Mouse (Mus musculus) embryo, embryonic 10.5 days (tissue): ENCODE measurements at regions not wholly inside any gene's neighbourhood (a gene's known extent, or its start where the extent isn't known, plus 50 kb on each side); places are given as distances from the start of the nearest gene placed in this dataset.
A peak's percentile ranks its signal among the peaks of the same experiment; 100 is the strongest.

Experiments used
- DNase-seq: peaks from one replicate; pipeline ENCODE4 v3.0.0-alpha.2; 2015; ENCODE audit warnings: low spot score

- peak; percentile 96 for DNase-seq
Measured at GRCm38 (mm10) chr10:117434871-117435733, 55.3 kb upstream of the Cpsf6 start.

DNA sequence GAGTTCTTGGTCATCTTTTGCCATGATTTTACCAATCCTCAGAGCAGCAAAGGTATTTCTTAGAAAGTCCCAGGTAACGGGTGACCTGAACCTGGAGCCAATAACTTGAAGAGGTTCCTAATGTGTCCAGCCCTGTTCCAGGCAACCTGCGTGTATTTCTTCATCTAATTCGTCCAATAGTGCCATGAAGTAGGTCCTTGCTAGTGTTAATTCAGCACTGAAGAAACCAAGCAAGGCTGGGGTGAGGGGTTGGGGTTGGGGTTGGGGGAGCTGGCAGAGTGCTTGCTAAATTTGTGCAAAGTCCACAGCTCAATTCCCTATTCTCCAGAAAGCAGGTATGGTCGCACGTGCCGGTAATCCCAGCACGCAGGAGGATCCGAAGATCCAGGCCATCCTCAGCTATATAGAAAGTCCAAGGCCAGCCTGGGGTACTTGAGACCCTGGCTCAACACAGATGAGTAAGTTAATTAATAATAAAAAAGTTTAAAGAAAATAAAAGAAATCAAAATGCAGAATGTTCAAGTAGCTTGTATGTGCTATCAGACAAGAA lies 54.6 kb upstream of the Cpsf6 start:
- no peak for DNase-seq

DNA sequence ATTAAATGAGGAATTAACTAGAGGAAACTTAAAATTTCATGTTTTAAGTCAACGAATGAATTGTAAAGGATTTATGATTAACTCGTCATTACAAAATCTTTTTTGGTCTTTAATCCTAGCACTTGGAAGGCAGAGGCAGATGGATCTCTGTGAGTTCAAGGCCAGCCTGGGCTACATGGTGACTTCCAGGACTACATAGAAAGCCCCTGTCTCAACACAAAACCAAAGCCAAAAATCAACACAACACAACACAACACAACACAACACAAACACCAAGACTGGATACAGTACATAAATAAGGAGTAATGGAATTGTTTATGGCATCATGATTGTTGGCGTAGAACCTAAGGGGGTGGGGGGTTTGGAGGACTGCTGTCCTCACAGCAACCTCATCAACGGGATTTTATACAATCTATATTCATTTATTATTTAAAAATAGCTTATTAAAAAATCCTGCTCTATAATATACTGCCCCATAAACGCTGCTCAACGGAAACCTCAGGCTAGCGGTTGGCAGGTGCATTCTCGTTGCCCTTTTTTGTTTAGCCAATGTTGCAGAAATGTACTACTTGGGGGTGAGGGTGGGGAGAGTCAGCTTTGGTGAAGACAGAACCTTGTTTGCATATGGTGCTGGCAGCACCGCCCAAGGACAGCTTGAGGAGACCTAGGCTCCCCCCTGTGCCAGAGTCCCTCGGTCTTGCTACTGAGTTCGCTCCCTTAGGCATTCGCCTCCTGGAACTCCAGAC lies 53.9 kb upstream of the Cpsf6 start:
- no peak for DNase-seq

DNA sequence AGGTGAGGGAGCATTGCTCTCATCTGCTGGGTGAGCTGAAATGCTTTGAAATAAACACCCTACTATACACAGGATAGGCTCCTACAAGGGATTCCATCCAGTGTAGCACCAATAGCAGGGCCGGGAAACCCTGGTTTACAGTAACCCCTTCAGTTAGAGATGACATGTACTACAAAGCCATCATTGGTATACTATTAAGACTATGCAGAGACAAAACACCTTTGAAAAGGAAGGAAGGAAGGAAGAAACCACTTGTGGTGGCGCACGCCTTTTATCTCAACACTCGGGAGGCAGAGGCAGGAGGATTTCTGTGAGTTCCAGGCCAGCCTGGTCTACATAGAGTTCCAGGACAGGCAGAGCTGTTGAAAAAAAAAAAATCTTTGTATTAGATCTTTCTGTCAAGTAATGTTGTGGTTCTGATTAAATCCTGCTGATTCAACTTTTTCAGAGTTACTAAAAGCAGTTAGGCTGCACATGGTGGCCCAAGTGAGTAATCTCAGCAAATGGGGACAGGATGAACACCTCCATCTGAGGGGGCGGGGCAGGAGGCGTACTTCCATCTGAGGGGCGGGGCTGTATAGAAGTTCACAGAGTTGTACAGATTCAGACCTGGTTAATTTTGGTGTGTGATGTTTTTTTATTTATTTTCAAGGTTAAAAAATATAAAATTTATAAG lies 53.2 kb upstream of the Cpsf6 start:
- no peak for DNase-seq

GRCm38 (mm10) chr10:117432415-117432814 lies 52.6 kb upstream of the Cpsf6 start:
- peak; percentile 85 for DNase-seq

DNA sequence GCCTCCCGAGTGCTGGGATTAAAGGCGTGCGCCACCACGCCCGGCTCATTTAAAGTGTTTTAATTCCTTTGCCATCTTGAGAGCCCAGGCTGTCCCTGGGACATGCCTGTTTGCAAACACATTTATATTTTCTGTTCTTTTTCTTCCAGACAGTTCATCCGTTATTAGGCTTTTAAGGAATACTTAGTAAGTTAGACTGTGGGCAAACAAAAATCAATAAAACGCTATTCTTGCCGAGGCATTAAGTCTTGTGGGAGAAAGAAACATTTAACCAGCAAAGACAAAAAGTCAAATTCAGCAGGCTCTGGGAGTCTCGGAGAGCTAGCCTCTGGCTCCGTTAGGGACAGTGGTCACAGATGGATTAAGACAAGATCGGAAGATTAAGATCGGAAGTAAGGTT lies 52.0 kb upstream of the Cpsf6 start:
- no peak for DNase-seq

- no peak for DNase-seq
Measured at GRCm38 (mm10) chr10:117431086-117431619, 51.3 kb upstream of the Cpsf6 start.

- DNase-seq, result no peak
Measured at GRCm38 (mm10) chr10:117430224-117430884, 50.5 kb upstream of the Cpsf6 start.

DNA sequence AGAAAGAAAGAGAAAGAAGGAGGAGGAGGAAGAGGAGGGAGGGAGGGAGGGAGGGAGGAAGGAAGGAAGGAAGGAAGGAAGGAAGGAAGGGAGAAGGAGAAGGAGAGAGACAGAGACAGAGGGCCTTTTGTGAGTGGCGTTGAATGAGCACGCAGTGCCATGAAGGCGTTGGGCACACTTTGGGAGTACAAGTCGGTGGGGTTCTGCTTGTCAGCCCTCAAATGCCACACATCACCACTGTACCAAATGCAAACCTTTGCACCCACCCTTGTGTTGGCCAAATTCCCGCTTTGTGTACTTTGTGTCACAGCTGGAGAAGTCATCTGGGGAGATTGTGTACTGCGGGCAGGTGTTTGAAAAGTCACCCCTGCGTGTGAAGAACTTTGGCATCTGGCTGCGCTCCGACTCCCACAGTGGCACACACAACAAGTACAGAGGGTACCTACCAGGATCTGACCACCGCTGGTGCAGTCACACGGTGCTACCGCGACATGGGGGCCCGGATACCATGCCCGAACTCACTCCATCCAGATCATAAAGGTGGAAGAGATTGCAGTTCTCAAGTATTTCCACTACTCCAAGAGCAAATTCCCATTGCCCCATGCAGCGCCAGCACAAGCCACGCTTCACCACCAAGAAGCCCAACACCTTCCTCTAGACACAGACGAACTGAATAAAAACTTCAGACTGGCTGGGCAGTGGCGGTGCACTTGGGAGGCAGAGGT lies 49.8 kb upstream of the Cpsf6 start:
- DNase-seq, result no peak
